Mouse (Mus musculus): ENCODE measurements around the gene Atg4a-ps. TPM values are rescaled to one million over a fixed set of nuclear protein-coding genes. Genes with fewer than 3 reads are reported as not detected.

Atg4a-ps gene
- polyA plus RNA-seq, 1 experiment = not detected

DNA sequence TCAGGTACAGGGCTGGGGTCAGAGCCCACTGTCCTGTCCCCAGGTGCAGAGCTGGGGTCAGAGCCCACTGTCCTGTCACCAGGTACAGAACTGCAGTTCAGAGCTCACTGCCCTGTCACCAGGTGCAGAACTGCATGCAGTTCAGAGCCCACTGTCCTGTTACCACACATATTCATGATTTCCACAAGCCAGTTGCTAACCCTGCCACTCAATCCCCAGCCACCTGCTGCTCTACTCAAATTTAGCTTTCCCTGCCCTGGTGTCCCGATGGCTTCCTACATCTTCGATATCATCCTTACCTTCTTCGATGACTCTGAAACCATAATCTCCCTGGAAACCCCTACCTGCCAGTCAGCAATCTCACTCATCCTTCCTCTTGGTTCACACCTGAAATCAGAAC lies 17.5 kb upstream of the Atg4a-ps start:
- no peaks in the 10 kb centered on the region for H3K9me3 ChIP-seq (ENCODE audit: control insufficient read depth, low read length)

DNA sequence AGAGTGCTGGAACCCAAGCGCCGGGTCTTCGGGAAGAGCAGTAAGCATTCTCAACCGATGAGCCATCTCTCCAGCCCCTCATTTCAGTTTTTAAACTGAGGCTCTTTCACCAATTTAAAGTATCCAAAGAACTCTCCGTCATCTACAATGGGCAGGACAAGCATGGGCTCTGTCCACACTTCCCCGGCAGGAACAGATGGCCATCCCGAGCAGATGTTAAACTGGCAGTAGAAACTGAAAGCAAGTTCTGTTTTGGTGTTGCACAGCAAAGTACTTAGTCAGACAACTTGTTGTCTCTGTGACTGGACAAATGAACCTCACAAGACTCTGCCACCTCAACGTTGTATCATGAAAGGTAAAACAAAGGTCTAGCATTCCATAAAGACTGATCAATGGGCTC lies 15.8 kb upstream of the Atg4a-ps start:
- Histone ChIP-seq H3K27me3 (ENCODE audit: control insufficient read depth) (no peaks in the 10 kb centered on the region), H3K4me3 (replicated peaks) (no peak overlapping the region), H3K36me3 (ENCODE audit: control insufficient read depth) (no peaks in the 10 kb centered on the region), H3K9me3 (ENCODE audit: control insufficient read depth, low read length) (no peaks in the 10 kb centered on the region), H3K4me1 (ENCODE audit: control insufficient read depth) (no peaks in the 10 kb centered on the region)
- TF ChIP-seq TAL1 (IDR thresholded peaks at IDR 0.05; ENCODE audit: low read length) = no peak
- no peak for TF ChIP-seq GATA1 (IDR thresholded peaks at IDR 0.05; ENCODE audit: low read length)

More for the DNA sequence above, 17.5 kb upstream of the Atg4a-ps start:
- no peaks in the 10 kb centered on the region for H3K4me1 ChIP-seq (ENCODE audit: control insufficient read depth)
- TF ChIP-seq GATA1 (IDR thresholded peaks at IDR 0.05; ENCODE audit: low read length) = no peak
- no peak for TF ChIP-seq TAL1 (IDR thresholded peaks at IDR 0.05; ENCODE audit: low read length)
- H3K4me3 ChIP-seq (replicated peaks) = no peak overlapping the region
- no peaks in the 10 kb centered on the region for H3K36me3 ChIP-seq (ENCODE audit: control insufficient read depth)
- H3K27me3 ChIP-seq (ENCODE audit: control insufficient read depth) = no peaks in the 10 kb centered on the region

DNA sequence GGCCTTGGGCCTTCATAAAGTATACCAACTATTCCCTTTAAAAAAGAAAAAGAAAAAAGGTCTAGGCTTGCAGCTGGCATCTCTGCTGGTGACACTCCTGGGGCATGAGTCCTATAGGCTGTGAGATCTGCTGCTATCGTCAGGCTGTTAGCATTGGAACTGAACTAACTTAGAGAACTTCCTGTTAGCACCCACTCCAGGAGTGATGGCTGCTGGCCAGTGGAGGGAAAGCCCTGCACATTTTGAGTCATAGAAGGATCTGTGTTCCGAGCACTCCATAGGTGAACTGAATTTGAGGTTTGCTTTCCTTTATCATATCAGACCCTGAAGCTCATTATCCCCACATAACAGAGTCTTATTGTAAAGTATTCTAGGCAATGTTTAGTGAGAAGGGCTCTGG lies 14.1 kb upstream of the Atg4a-ps start:
- no peaks in the 10 kb centered on the region for H3K9me3 ChIP-seq (ENCODE audit: control insufficient read depth, low read length)
- H3K4me1 ChIP-seq (ENCODE audit: control insufficient read depth) = no peaks in the 10 kb centered on the region
- no peaks in the 10 kb centered on the region for H3K36me3 ChIP-seq (ENCODE audit: control insufficient read depth)
- no peaks in the 10 kb centered on the region for H3K27me3 ChIP-seq (ENCODE audit: control insufficient read depth)
- H3K4me3 ChIP-seq (replicated peaks) = no peak overlapping the region
- no peak for TF ChIP-seq GATA1 (IDR thresholded peaks at IDR 0.05; ENCODE audit: low read length)
- TF ChIP-seq TAL1 (IDR thresholded peaks at IDR 0.05; ENCODE audit: low read length) = no peak

DNA sequence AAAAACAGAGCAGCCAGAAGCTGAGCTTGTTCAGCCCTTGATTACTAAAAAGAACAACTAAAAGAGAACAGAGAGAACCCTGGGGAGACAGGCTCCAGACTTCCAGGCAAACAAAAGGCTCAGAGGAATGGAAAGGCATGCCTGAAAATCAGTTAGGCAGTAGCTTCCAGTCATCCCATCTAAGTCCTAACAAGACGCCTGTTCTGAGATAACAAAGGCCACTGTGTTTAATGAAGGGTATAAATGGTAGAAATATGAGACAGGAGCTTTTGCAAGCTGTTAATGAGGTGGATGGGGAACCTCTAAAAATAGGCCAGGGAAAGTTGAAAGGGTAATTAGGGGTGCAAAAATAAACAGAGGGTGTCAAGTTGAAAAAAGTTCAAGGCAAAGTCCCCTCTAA lies 4.5 kb upstream of the Atg4a-ps start:
- no peaks in the 10 kb centered on the region for H3K4me1 ChIP-seq (ENCODE audit: control insufficient read depth)
- H3K27me3 ChIP-seq (ENCODE audit: control insufficient read depth) = no peaks in the 10 kb centered on the region
- H3K9me3 ChIP-seq (ENCODE audit: control insufficient read depth, low read length) = 0 out of 2 replicates have a peak, but pooled peaks cover 2% of the 10 kb centered on the region
- TF ChIP-seq GATA1 (IDR thresholded peaks at IDR 0.05; ENCODE audit: low read length) (no peak), TAL1 (IDR thresholded peaks at IDR 0.05; ENCODE audit: low read length) (no peak)
- H3K4me3 ChIP-seq (replicated peaks) = no peak overlapping the region
- no peaks in the 10 kb centered on the region for H3K36me3 ChIP-seq (ENCODE audit: control insufficient read depth)

DNA sequence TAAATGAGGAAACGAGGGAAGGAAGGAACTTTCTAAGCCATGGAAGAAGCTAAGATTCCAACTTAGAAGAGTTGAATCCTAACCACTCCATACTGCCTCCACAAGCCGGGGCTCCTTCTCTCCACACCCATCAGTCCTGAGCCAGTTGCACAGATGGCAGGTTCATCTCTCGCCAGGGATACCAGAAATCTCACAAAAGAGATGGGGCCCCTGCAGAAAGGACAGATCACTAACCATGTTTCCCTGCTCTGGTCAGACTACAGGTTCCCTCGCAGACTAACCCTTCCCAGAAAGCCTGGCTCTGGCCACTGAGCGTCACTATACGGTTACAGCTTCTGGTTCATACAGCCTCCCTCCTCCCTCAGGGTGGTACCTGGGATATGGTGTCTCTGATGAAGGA lies 3.8 kb upstream of the Atg4a-ps start:
- TF ChIP-seq GATA1 (IDR thresholded peaks at IDR 0.05; ENCODE audit: low read length) (no peak), TAL1 (IDR thresholded peaks at IDR 0.05; ENCODE audit: low read length) (no peak)
- H3K4me1 ChIP-seq (ENCODE audit: control insufficient read depth) = no peaks in the 10 kb centered on the region
- no peaks in the 10 kb centered on the region for H3K36me3 ChIP-seq (ENCODE audit: control insufficient read depth)
- no peak overlapping the region for H3K4me3 ChIP-seq (replicated peaks)
- H3K9me3 ChIP-seq (ENCODE audit: control insufficient read depth, low read length) = 0 out of 2 replicates have a peak, but pooled peaks cover 2% of the 10 kb centered on the region
- H3K27me3 ChIP-seq (ENCODE audit: control insufficient read depth) = no peaks in the 10 kb centered on the region

DNA sequence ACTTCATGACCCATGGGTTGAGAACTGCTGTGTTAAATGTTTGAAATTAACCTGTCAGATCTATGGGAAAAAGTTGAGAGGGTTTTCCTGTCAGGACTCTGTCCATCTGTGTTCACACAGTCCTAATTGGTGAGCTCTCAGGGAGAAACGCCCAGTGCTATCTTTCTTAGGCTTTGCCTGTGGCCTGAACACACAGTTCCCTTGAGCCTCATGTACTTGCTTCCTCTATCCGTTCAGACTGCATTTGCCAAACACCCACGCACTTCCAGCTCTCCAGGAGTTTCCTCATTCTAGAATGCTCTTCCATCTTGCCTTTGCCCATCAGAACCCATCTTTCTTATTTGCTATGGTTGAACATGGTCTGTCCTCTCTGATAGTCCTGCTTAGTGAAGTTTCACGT lies 2.6 kb upstream of the Atg4a-ps start:
- Histone ChIP-seq H3K4me1 (ENCODE audit: control insufficient read depth) (no peaks in the 10 kb centered on the region), H3K36me3 (ENCODE audit: control insufficient read depth) (no peaks in the 10 kb centered on the region), H3K27me3 (ENCODE audit: control insufficient read depth) (no peaks in the 10 kb centered on the region), H3K4me3 (replicated peaks) (no peak overlapping the region), H3K9me3 (ENCODE audit: control insufficient read depth, low read length) (0 out of 2 replicates have a peak, but pooled peaks cover 2% of the 10 kb centered on the region)
- no peak for TF ChIP-seq TAL1 (IDR thresholded peaks at IDR 0.05; ENCODE audit: low read length)
- no peak for TF ChIP-seq GATA1 (IDR thresholded peaks at IDR 0.05; ENCODE audit: low read length)

DNA sequence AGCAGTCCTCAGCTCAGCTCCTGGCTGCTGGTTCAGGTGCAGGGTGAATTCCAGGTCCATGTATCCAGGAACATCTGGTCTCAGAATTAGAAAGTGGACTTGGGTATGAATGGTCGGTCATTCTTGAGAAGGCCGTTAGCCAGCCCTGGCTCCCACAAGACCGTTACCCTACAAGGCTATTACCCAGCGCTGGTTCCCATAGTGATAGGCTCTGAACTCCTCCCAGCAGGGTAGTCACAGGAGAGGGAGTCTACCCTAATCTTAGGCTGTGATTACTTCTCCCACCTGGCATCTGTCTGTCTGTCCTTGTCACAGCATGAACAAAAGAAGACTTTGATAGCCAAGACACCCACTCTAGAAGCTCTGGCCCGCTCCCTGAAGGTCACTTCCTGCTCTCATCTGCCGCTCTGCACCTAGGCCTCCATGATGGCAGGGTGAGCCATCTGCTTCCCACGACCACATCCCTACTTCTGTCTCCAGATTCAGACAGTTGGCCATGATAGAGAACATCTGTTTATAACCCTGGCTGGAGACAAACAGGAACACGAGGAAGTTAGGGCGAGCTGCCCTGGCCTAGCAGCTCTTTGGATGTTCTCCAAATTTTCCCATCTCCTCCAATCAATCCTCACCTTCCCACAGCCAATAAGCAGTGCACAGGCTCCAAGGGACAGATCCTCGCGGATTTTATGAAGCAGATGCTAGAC lies 1.4 kb upstream of the Atg4a-ps start:
- TF ChIP-seq GATA1 (IDR thresholded peaks at IDR 0.05; ENCODE audit: low read length) (no peak), TAL1 (IDR thresholded peaks at IDR 0.05; ENCODE audit: low read length) (no peak)
- Histone ChIP-seq H3K9me3 (ENCODE audit: control insufficient read depth, low read length) (0 out of 2 replicates have a peak, but pooled peaks cover 2% of the 10 kb centered on the region), H3K4me3 (replicated peaks) (no peak overlapping the region), H3K27me3 (ENCODE audit: control insufficient read depth) (no peaks in the 10 kb centered on the region), H3K4me1 (ENCODE audit: control insufficient read depth) (no peaks in the 10 kb centered on the region), H3K36me3 (ENCODE audit: control insufficient read depth) (no peaks in the 10 kb centered on the region)

DNA sequence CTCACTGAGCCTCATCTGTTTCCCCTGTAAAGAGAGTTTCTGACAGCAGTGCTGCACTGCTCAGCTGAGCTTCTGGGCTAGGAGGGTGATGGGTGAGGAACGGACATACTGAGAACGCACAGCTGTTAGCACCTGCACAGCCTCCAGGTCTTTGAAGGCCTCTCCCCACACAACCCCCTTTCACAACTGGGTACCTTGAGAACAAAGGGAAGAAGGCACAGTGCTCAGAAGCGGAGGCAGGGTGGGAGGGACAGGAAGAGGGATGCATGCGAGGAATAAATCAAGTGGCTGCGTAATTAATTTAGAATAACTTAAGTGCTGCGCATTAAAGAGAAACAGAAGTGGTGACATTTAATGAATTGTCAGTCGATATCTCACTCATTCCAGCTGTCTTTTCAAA lies 4.6 kb downstream of the Atg4a-ps start:
- Histone ChIP-seq H3K36me3 (ENCODE audit: control insufficient read depth) (no peaks in the 10 kb centered on the region), H3K27me3 (ENCODE audit: control insufficient read depth) (no peaks in the 10 kb centered on the region), H3K9me3 (ENCODE audit: control insufficient read depth, low read length) (no peaks in the 10 kb centered on the region), H3K4me3 (replicated peaks) (no peak overlapping the region), H3K4me1 (ENCODE audit: control insufficient read depth) (no peaks in the 10 kb centered on the region)
- TF ChIP-seq GATA1 (IDR thresholded peaks at IDR 0.05; ENCODE audit: low read length) (no peak), TAL1 (IDR thresholded peaks at IDR 0.05; ENCODE audit: low read length) (no peak)

DNA sequence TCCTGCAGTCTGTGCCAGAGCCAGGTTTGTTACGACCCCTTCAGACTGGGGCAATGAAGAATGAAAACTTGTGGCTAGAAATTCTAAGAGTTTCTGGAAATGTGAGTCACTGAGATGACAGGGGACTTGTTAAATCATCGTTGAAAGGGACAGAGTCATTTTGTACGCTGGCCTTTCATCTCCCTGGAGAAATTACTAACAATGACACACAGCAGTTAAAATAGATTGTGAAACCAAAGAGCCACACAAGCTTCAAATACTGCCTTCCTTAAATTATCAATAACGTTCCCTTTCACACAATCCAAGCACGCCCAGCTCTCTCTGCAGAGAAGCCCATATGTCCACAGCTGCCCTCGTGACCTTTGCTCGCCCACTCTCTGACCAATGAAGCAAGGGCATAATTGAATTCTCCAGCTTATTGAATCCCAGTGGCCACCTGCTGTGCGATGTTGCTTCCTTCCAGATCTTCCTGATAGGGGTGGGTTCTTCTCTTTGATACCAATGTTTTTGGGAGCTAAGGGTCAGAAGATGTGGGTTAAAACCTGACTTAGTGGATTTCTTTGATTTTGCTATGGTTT lies 5.6 kb downstream of the Atg4a-ps start:
- H3K9me3 ChIP-seq (ENCODE audit: control insufficient read depth, low read length) = no peaks in the 10 kb centered on the region

More for the DNA sequence above, 5.6 kb downstream of the Atg4a-ps start:
- no peak for TF ChIP-seq TAL1 (IDR thresholded peaks at IDR 0.05; ENCODE audit: low read length)
- no peak for TF ChIP-seq GATA1 (IDR thresholded peaks at IDR 0.05; ENCODE audit: low read length)
- Histone ChIP-seq H3K36me3 (ENCODE audit: control insufficient read depth) (no peaks in the 10 kb centered on the region), H3K27me3 (ENCODE audit: control insufficient read depth) (no peaks in the 10 kb centered on the region), H3K4me1 (ENCODE audit: control insufficient read depth) (no peaks in the 10 kb centered on the region), H3K4me3 (replicated peaks) (no peak overlapping the region)

Data from erythroblast, embryonic 14.5 days (primary cell).